Mouse (Mus musculus) adipocyte (in vitro differentiated cells): Measurements from ENCODE around the gene Opcml.

Experiments
- DNase-seq: peaks from one replicate; pipeline ENCODE4 v3.0.0-alpha.2; 2016; ENCODE audit warnings: low spot score

The Opcml gene

DNA sequence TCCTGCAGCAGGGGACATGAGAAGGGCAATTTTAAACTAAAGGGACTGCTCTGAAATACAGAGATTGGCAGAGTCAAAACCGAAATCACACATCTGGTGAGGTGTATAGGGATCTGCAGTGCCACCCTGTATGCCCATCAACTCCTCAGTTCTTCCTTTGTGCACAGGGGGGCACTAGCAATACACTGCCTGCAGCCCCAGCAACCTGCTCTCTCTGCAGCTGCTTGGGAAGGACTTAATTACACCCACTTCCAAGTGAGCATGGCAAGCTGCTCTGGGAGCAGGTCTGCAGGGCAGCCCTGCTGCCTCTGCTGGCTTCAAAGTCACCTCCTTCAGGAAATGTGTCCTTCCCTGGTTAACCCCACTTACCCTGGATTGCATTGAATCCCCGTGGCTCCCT is 1147.4 kb downstream of the Opcml start:
- no peak for DNase-seq

DNA sequence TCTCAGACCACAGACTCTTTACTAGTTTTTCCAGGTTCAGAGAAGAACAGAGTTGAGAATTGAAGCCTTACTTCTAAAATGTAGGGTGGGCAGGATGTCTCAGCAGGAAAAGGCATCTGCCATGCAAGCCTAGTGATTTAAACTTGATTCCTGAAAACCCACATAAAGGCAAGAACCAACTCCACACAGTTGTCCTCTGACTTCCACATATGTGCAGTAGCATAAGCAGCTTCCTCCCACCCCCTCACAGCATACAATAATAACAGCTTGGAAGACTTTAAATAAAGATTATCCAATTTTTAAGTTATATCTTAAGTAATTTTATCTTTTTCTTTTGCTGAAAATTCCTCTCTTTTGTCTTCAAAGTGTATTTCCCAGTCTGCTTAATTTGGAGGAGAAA is 1150.3 kb downstream of the Opcml start:
- no peak for DNase-seq

DNA sequence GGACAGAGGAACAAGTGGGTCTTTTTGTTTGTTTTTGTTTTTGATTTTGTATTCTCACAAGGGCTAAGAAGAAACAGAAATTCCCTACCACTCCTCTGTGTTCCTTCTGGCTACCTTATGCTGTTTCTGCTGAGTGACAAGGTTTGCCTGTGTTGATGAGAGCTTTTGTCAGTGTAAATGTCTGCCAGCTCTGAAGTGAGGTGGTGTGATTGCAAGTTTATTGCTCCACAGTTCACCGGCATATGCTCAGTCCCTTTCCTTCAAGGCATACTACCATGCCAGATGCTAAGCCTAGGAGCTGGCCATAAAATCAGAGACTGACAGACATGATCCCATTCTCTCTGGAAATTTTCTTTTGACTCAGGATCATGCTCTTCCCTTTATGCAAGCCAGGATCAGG is 1178.9 kb downstream of the Opcml start:
- no peak for DNase-seq
